Mouse (Mus musculus): ENCODE measurements around the gene Procr.

The Procr gene

GRCm38 (mm10) chr2:155756855-155757566, 6.1 kb downstream of the Procr start:
- peak; percentile 16 for DNase-seq

- DNase-seq, result peak; percentile 85
Measured at GRCm38 (mm10) chr2:155764679-155765418, 13.9 kb downstream of the Procr start.

GRCm38 (mm10) chr2:155773664-155774063, 22.7 kb downstream of the Procr start:
- DNase-seq, result no peak

- DNase-seq, result no peak
Measured at GRCm38 (mm10) chr2:155774261-155774926, 23.5 kb downstream of the Procr start.

GRCm38 (mm10) chr2:155774927-155775684, 24.2 kb downstream of the Procr start, which contains the start of gene Mmp24:
Mmp24 (plus strand) TSS chr2:155775342.
- no peak for DNase-seq

GRCm38 (mm10) chr2:155775685-155776263, 24.9 kb downstream of the Procr start:
- DNase-seq, result peak; percentile 68

- DNase-seq, result no peak
Measured at GRCm38 (mm10) chr2:155776824-155777687, 26.1 kb downstream of the Procr start.

- no peak for DNase-seq
Measured at GRCm38 (mm10) chr2:155777688-155777985, 26.7 kb downstream of the Procr start.

GRCm38 (mm10) chr2:155778004-155778403, 27.1 kb downstream of the Procr start:
- DNase-seq, result no peak

- DNase-seq, result no peak
Measured at GRCm38 (mm10) chr2:155779066-155779465, 28.1 kb downstream of the Procr start.

- DNase-seq, result no peak
Measured at GRCm38 (mm10) chr2:155779506-155779905, 28.6 kb downstream of the Procr start.

- DNase-seq, result no peak
Measured at GRCm38 (mm10) chr2:155784534-155784933, 33.6 kb downstream of the Procr start.

GRCm38 (mm10) chr2:155786905-155787304, 36.0 kb downstream of the Procr start:
- DNase-seq, result no peak

- DNase-seq, result no peak
Measured at GRCm38 (mm10) chr2:155787949-155788931, 37.3 kb downstream of the Procr start.

- DNase-seq, result no peak
Measured at GRCm38 (mm10) chr2:155792899-155793298, 42.0 kb downstream of the Procr start.

GRCm38 (mm10) chr2:155794674-155795445, 43.9 kb downstream of the Procr start:
- DNase-seq, result no peak

GRCm38 (mm10) chr2:155798613-155799012, 47.7 kb downstream of the Procr start:
- no peak for DNase-seq

GRCm38 (mm10) chr2:155802761-155803160, 51.8 kb downstream of the Procr start:
- no peak for DNase-seq

GRCm38 (mm10) chr2:155804053-155804452, 53.1 kb downstream of the Procr start:
- DNase-seq, result no peak

Measured in lung, postnatal 14 days (tissue).